ENCODE assay signal across 18 mouse cellular contexts in genomic region chr2:72042093-72042492, GRCm38 (mm10).
DNase-seq lines count a peak whose midpoint lies in the region; ATAC-seq and TF ChIP-seq lines count a peak whose summit lies in the region.
"Had no signal": no experiment of that assay in that cellular context is flagged by ENCODE, and none has a peak within 500 bp of the region (broad histone marks: within the 10 kb centered on the region; RNA-seq: fewer than 3 reads in every experiment).

No protein-coding gene starts in this region.

- TF ChIP-seq EP300 in liver, embryonic 14.5 days (IDR thresholded peaks at IDR 0.05; ENCODE audit: low read depth): no peak

- H3K27ac ChIP-seq in liver, embryonic 14.5 days: no peak overlapping the region
- H3K27ac ChIP-seq in liver, embryonic 11.5 days (ENCODE audit: low read depth, low read length): no peak overlapping the region
- no peak overlapping the region for H3K27ac ChIP-seq in small intestine, adult 2 months (ENCODE audit: insufficient read depth, low read depth, low read length)
- H3K27ac ChIP-seq: forebrain, embryonic 13.5 days; hindbrain, embryonic 14.5 days; limb, embryonic 13.5 days; neural tube, embryonic 13.5 days; stomach, embryonic 15.5 days had no signal

- H3K4me3 ChIP-seq in liver, embryonic 14.5 days (ENCODE audit: insufficient read depth in 1 of 2, low read depth in 2 of 2, low read length in 2 of 2): no peak overlapping the region
- H3K4me3 ChIP-seq in liver, embryonic 11.5 days (ENCODE audit: low read depth, low read length): no peak overlapping the region
- H3K4me3 ChIP-seq in small intestine, adult 2 months (ENCODE audit: low read depth, low read length): no peak overlapping the region
- H3K4me3 ChIP-seq: forebrain, embryonic 13.5 days; limb, embryonic 13.5 days; neural tube, embryonic 13.5 days; stomach, embryonic 15.5 days had no signal

- no peak for ATAC-seq in liver, embryonic 14.5 days (ENCODE audit: insufficient read depth)
- no peak for ATAC-seq in liver, embryonic 11.5 days (replicated peaks; ENCODE audit: low FRiP score)
- ATAC-seq: forebrain, embryonic 13.5 days had no signal

- no peak for TF ChIP-seq POLR2A in small intestine, adult 2 months (IDR thresholded peaks at IDR 0.05; ENCODE audit: low read depth, low read length)

- H3K4me1 ChIP-seq in liver, embryonic 14.5 days (replicated peaks; ENCODE audit: control insufficient read depth in 2 of 2, insufficient read depth in 2 of 2, low read length in 1 of 2): no peaks in the 10 kb centered on the region
- H3K4me1 ChIP-seq in liver, embryonic 11.5 days (replicated peaks; ENCODE audit: control insufficient read depth, insufficient read depth, low read length): no peaks in the 10 kb centered on the region
- H3K4me1 ChIP-seq in small intestine, adult 2 months (ENCODE audit: control insufficient read depth, insufficient read depth, insufficient read length, low read length): no peaks in the 10 kb centered on the region

- H3K36me3 ChIP-seq in liver, embryonic 14.5 days (replicated peaks; ENCODE audit: control insufficient read depth, insufficient read depth, low read depth): no peaks in the 10 kb centered on the region
- no peaks in the 10 kb centered on the region for H3K36me3 ChIP-seq in liver, embryonic 11.5 days (ENCODE audit: control insufficient read depth, insufficient read depth, low read length)
- H3K36me3 ChIP-seq in small intestine, adult 2 months (ENCODE audit: control insufficient read depth, insufficient read depth, low read length): no peaks in the 10 kb centered on the region
- H3K36me3 ChIP-seq: limb, embryonic 13.5 days; neural tube, embryonic 13.5 days; stomach, embryonic 15.5 days had no signal

- H3K4me2 ChIP-seq in liver, embryonic 14.5 days (ENCODE audit: low read depth): no peak overlapping the region
- H3K4me2 ChIP-seq in liver, embryonic 11.5 days: no peak overlapping the region
- H3K4me2 ChIP-seq: forebrain, embryonic 13.5 days; hindbrain, embryonic 14.5 days; limb, embryonic 13.5 days; neural tube, embryonic 13.5 days; stomach, embryonic 15.5 days had no signal

- intact Hi-C loops in heart, postnatal 14 days (cut with DNase I): no loop called here

- no peaks in the 10 kb centered on the region for H3K9me3 ChIP-seq in liver, embryonic 14.5 days (ENCODE audit: control insufficient read depth, low read length)
- H3K9me3 ChIP-seq in liver, embryonic 11.5 days (ENCODE audit: control insufficient read depth, low read length): no peaks in the 10 kb centered on the region
- H3K9me3 ChIP-seq: forebrain, embryonic 13.5 days; limb, embryonic 13.5 days; neural tube, embryonic 13.5 days; stomach, embryonic 15.5 days had no signal

- WGBS in liver, embryonic 14.5 days (ENCODE audit: insufficient replicate concordance): 75% methylated on average over 10 of the region's 10 CpGs
- 84% methylated on average over 10 of the region's 10 CpGs for WGBS in liver, embryonic 11.5 days
- 89% methylated on average over 10 of the region's 10 CpGs for WGBS in small intestine, adult 2 months

- DNase-seq in heart, adult 11 months: peak; percentile 33
- DNase-seq in heart, postnatal 14 days: no peak
- no peak for DNase-seq in liver, embryonic 14.5 days (ENCODE audit: low read depth in 3 of 3, low spot score in 3 of 3)
- DNase-seq in liver, embryonic 11.5 days (ENCODE audit: low spot score): no peak
- peak; percentile 66 for DNase-seq in ES-CJ7 (ENCODE audit: low read depth, low spot score)
- no peak for DNase-seq in spleen, adult 12 weeks (ENCODE audit: low spot score)
- DNase-seq: cerebellum, adult 8-10 months; embryo, embryonic 11 days; heart, adult 18-20 months; kidney, adult 8-10 months; spleen, adult 18-20 months; thymus, postnatal 36 days had no signal

- H3K27me3 ChIP-seq in liver, embryonic 14.5 days (ENCODE audit: control insufficient read depth, insufficient read depth, low read length): no peaks in the 10 kb centered on the region
- no peaks in the 10 kb centered on the region for H3K27me3 ChIP-seq in liver, embryonic 11.5 days (replicated peaks; ENCODE audit: control insufficient read depth, insufficient read depth, low read length)
- no peaks in the 10 kb centered on the region for H3K27me3 ChIP-seq in small intestine, adult 2 months (ENCODE audit: control insufficient read depth, insufficient read depth, low read length)
- H3K27me3 ChIP-seq: forebrain, embryonic 13.5 days; limb, embryonic 13.5 days; stomach, embryonic 15.5 days had no signal

- TF ChIP-seq CTCF in liver, embryonic 14.5 days (IDR thresholded peaks at IDR 0.05; ENCODE audit: low read depth): peak; percentile 59
- TF ChIP-seq CTCF in small intestine, adult 2 months (IDR thresholded peaks at IDR 0.05; ENCODE audit: extremely low read depth, insufficient read length, insufficient replicate concordance, low read depth, low read length): 0 out of 2 replicates have a peak, but pooled peaks have one; percentile 13

- no peak overlapping the region for H3K9ac ChIP-seq in liver, embryonic 14.5 days (replicated peaks)
- no peak overlapping the region for H3K9ac ChIP-seq in liver, embryonic 11.5 days (ENCODE audit: low read depth, low read length)
- H3K9ac ChIP-seq: forebrain, embryonic 13.5 days; hindbrain, embryonic 14.5 days; limb, embryonic 13.5 days; neural tube, embryonic 13.5 days; stomach, embryonic 15.5 days had no signal

Comparison
In these comparisons a context has a peak if more than half of its experiments do, and no peak if none do; other contexts are left out.
1. DNase-seq: peak in heart, adult 11 months (single experiment) and ES-CJ7 (single experiment); none in heart, postnatal 14 days (0 of 2), liver, embryonic 14.5 days (0 of 3), liver, embryonic 11.5 days (single experiment) and spleen, adult 12 weeks (single experiment).